Comparison of ENCODE assay signal across 9 mouse cellular contexts in genomic region chr5:125183321-125184003, GRCm38 (mm10). TPM values are rescaled to one million over a fixed set of nuclear protein-coding genes. Genes with fewer than 3 reads are reported as not detected.
DNase-seq lines count a peak whose midpoint lies in the region; ATAC-seq lines count a peak whose summit lies in the region.
"Had no signal": no experiment of that assay in that cellular context is flagged by ENCODE, and none has a peak within 500 bp of the region (broad histone marks: within the 10 kb centered on the region; RNA-seq: fewer than 3 reads in every experiment).

No protein-coding gene starts in this region.

- H3K4me2 ChIP-seq in hindbrain, embryonic 13.5 days, result peak overlapping the region; percentile 23; the same call in 1 of the 2 replicates

- no peaks in the 10 kb centered on the region for H3K36me3 ChIP-seq in hindbrain, embryonic 13.5 days
- H3K36me3 ChIP-seq in megakaryocyte, embryonic 14.5 days (replicated peaks; ENCODE audit: low read length), result no peaks in the 10 kb centered on the region
- H3K36me3 ChIP-seq: G1E had no signal

- no peak overlapping the region for H3K4me3 ChIP-seq in hindbrain, embryonic 13.5 days
- peak overlapping the region; percentile 77 for H3K4me3 ChIP-seq in megakaryocyte, embryonic 14.5 days (replicated peaks)

- H3K9ac ChIP-seq in hindbrain, embryonic 13.5 days, result peak overlapping the region; percentile 49; the same call in 1 of the 2 replicates

- DNase-seq in cerebellum, adult 11-12 months, result peak; percentile 52
- DNase-seq in cerebellum, postnatal 36 days, result no peak
- peak; percentile 98 for DNase-seq in 3134 (ENCODE audit: extremely low read depth, insufficient read length, low spot score)
- peak; percentile 44 for DNase-seq in c-Kit-positive CD71-negative TER-119-negative erythroid progenitor cells, embryonic 14.5 days (ENCODE audit: low read depth)
- no peak for DNase-seq in urinary bladder, postnatal 25 days (ENCODE audit: low spot score)
- no peak for DNase-seq in spleen, postnatal 14 days (ENCODE audit: low spot score in 2 of 2)

- 25% methylated on average over 23 of the region's 23 CpGs for WGBS in hindbrain, embryonic 13.5 days

- peaks cover 33% of the 10 kb centered on the region for H3K4me1 ChIP-seq in hindbrain, embryonic 13.5 days (replicated peaks)
- H3K4me1 ChIP-seq in megakaryocyte, embryonic 14.5 days, result peaks cover 37% of the 10 kb centered on the region

- peaks cover 20% of the 10 kb centered on the region; the same call in 1 of the 2 replicates for H3K27me3 ChIP-seq in hindbrain, embryonic 13.5 days
- H3K27me3 ChIP-seq in megakaryocyte, embryonic 14.5 days (replicated peaks), result peaks cover 76% of the 10 kb centered on the region

- ATAC-seq in hindbrain, embryonic 13.5 days (ENCODE audit: low FRiP score), result no peak

- no peaks in the 10 kb centered on the region for H3K9me3 ChIP-seq in hindbrain, embryonic 13.5 days
- peaks cover 14% of the 10 kb centered on the region for H3K9me3 ChIP-seq in megakaryocyte, embryonic 14.5 days

- H3K27ac ChIP-seq in hindbrain, embryonic 13.5 days, result peak overlapping the region; percentile 44

RNA-seq across cellular contexts. Expression of gene Ncor2, which starts 4.4 kb away (rescaled TPM):
- polyA plus RNA-seq in hindbrain, embryonic 13.5 days (2015; fragmentation: Nextera tagmentation; extraction: Ambion mirVana), result 24.8 and 25.1 TPM in 2 replicates
- polyA plus RNA-seq in megakaryocyte, embryonic 14.5 days (2012; ENCODE audit: insufficient read depth, low replicate concordance), result 103 and 109 TPM in 2 replicates

Comparison
In these comparisons a context has a peak if more than half of its experiments do, and no peak if none do; other contexts are left out.
1. DNase-seq: peak in cerebellum, adult 11-12 months (single experiment), 3134 (single experiment) and c-Kit-positive CD71-negative TER-119-negative erythroid progenitor cells, embryonic 14.5 days (single experiment); none in cerebellum, postnatal 36 days (0 of 2), urinary bladder, postnatal 25 days (single experiment) and spleen, postnatal 14 days (0 of 2).